Mouse (Mus musculus) embryonic facial prominence, embryonic 11.5 days (tissue): Measurements from ENCODE around the gene Dchs2. TPM values are rescaled to one million over a fixed set of nuclear protein-coding genes. Genes with fewer than 3 reads are reported as not detected.
A peak's percentile ranks its signal among the peaks of the same experiment; 100 is the strongest.
"Not testable (repeated sequence)": the region's sequence is repeated elsewhere in the genome, so short reads cannot be mapped to it uniquely, and the experiment has no call there.

Experiments used
- ATAC-seq: fragments of 200-750 bp; cut with Nextera tagmentation; replicated peaks from 2 replicates; pipeline ENCODE4 v1.8.0; 2017; ENCODE audit warnings: low read depth; ENCODE audit not compliant: insufficient number of reproducible peaks, low FRiP score, low TSS enrichment
- DNase-seq: peaks from one replicate; pipeline ENCODE4 v3.0.0-alpha.2; 2015; ENCODE audit warnings: low spot score
- H3K27ac ChIP-seq: fragments of 300-500 bp; sonication (generic); replicated peaks from 2 replicates; pipeline ENCODE4 v1.5.1; 2014; ENCODE audit warnings: mild to moderate bottlenecking, low read depth, low read length, control low read depth
- H3K27me3 ChIP-seq: fragments of 300-500 bp; sonication (generic); 2 replicates; pipeline ENCODE4 v1.6.1; 2014; ENCODE audit warnings: mild to moderate bottlenecking, low read length, moderate library complexity, mixed read lengths; ENCODE audit not compliant: control insufficient read depth, insufficient read depth
- H3K36me3 ChIP-seq: fragments of 300-500 bp; sonication (generic); replicated peaks from 2 replicates; pipeline ENCODE4 v1.6.1; 2014; ENCODE audit warnings: low read depth, mild to moderate bottlenecking, low read length, moderate library complexity, mixed read lengths; ENCODE audit not compliant: control insufficient read depth, insufficient read depth
- H3K4me1 ChIP-seq: fragments of 300-500 bp; sonication (generic); 2 replicates; pipeline ENCODE4 v1.6.1; 2014; ENCODE audit warnings: low read length, mixed read lengths; ENCODE audit not compliant: control insufficient read depth, insufficient read depth
- H3K4me2 ChIP-seq: fragments of 300-500 bp; sonication (generic); 2 replicates; pipeline ENCODE4 v1.6.1; 2014; ENCODE audit warnings: low read depth, mild to moderate bottlenecking, control low read depth, low read length, moderate library complexity
- H3K4me3 ChIP-seq: fragments of 300-500 bp; sonication (generic); 2 replicates; pipeline ENCODE4 v1.5.1; 2014; ENCODE audit warnings: low read depth, low read length, control low read depth
- H3K9ac ChIP-seq: fragments of 300-500 bp; sonication (generic); replicated peaks from 2 replicates; pipeline ENCODE4 v1.6.1; 2014; ENCODE audit warnings: mild to moderate bottlenecking, control low read depth, low read length
- H3K9me3 ChIP-seq: fragments of 300-500 bp; sonication (generic); replicated peaks from 2 replicates; pipeline ENCODE4 v1.6.1; 2016; ENCODE audit warnings: mild to moderate bottlenecking, low read length, inconsistent platforms, mixed read lengths; ENCODE audit not compliant: control insufficient read depth
- WGBS: fragments of 180-500 bp; shearing (Covaris S2); extraction: QIAGEN DNeasy Blood & Tissue Kit; methylation state at CpG from one replicate; pipeline ENCODE4 v1.1.7; 2014; 5-methylcytosine and 5-hydroxymethylcytosine counted together
- polyA plus RNA-seq: library from polyadenylated mRNA; unstranded; fragments of >200 nt; fragmentation: Nextera tagmentation; extraction: Ambion mirVana; gene quantifications from 2 replicates; pipeline ENCODE4 v1.2.1, GENCODE M21; 2014

Dchs2 gene
- polyA plus RNA-seq, 1 experiment from 2014 or later: 0.11 TPM

GRCm38 (mm10) chr3:83111485-83112261 lies 16.1 kb upstream of the Dchs2 start:
- DNase-seq (no peak), ATAC-seq (no peak)
- Histone ChIP-seq H3K4me3 (no peak overlapping the region), H3K27me3 (no peaks in the 10 kb centered on the region; the same call in 1 of the 2 replicates), H3K4me2 (no peak overlapping the region), H3K27ac (no peak overlapping the region), H3K9ac (no peak overlapping the region), H3K36me3 (no peaks in the 10 kb centered on the region), H3K9me3 (no peaks in the 10 kb centered on the region), H3K4me1 (no peaks in the 10 kb centered on the region)
- 46% methylated on average over 7 of the region's 7 CpGs for WGBS

- 29% methylated on average over 3 of the region's 3 CpGs for WGBS
- no peak overlapping the region for H3K4me3 ChIP-seq
- no peak overlapping the region for H3K4me2 ChIP-seq
- H3K9me3 ChIP-seq: no peaks in the 10 kb centered on the region
- no peaks in the 10 kb centered on the region for H3K4me1 ChIP-seq
- no peak overlapping the region for H3K27ac ChIP-seq
- no peaks in the 10 kb centered on the region for H3K36me3 ChIP-seq
- no peak for ATAC-seq
- no peaks in the 10 kb centered on the region; the same call in 1 of the 2 replicates for H3K27me3 ChIP-seq
- no peak for DNase-seq
- H3K9ac ChIP-seq: no peak overlapping the region
These were observed 14.9 kb upstream of the Dchs2 start for GRCm38 (mm10) chr3:83112869-83113268.

- H3K27ac ChIP-seq: no peak overlapping the region
- WGBS: 60% methylated on average over 1 of the region's 1 CpGs
- no peaks in the 10 kb centered on the region for H3K9me3 ChIP-seq
- H3K4me1 ChIP-seq: no peaks in the 10 kb centered on the region
- H3K27me3 ChIP-seq: no peaks in the 10 kb centered on the region; the same call in 1 of the 2 replicates
- DNase-seq: no peak
- no peak overlapping the region for H3K9ac ChIP-seq
- H3K36me3 ChIP-seq: no peaks in the 10 kb centered on the region
- no peak for ATAC-seq
- no peak overlapping the region for H3K4me3 ChIP-seq
- H3K4me2 ChIP-seq: no peak overlapping the region
These were observed 12.8 kb upstream of the Dchs2 start for GRCm38 (mm10) chr3:83114946-83115345.

GRCm38 (mm10) chr3:83117592-83117991 lies 10.2 kb upstream of the Dchs2 start:
- Histone ChIP-seq H3K9me3 (no peaks in the 10 kb centered on the region), H3K36me3 (no peaks in the 10 kb centered on the region), H3K27ac (no peak overlapping the region), H3K4me2 (no peak overlapping the region), H3K9ac (no peak overlapping the region), H3K4me3 (no peak overlapping the region), H3K27me3 (no peaks in the 10 kb centered on the region; the same call in 1 of the 2 replicates), H3K4me1 (no peaks in the 10 kb centered on the region)
- no peak for DNase-seq
- ATAC-seq: no peak
- 70% methylated on average over 10 of the region's 10 CpGs for WGBS

GRCm38 (mm10) chr3:83123945-83124344 lies 3.8 kb upstream of the Dchs2 start:
- WGBS: 96% methylated on average over 9 of the region's 9 CpGs
- not testable (repeated sequence) for DNase-seq, H3K4me2 ChIP-seq, H3K36me3 ChIP-seq, H3K27ac ChIP-seq, ATAC-seq, H3K4me3 ChIP-seq, H3K4me1 ChIP-seq, H3K9ac ChIP-seq, H3K9me3 ChIP-seq
- peaks cover 29% of the 10 kb centered on the region for H3K27me3 ChIP-seq

- WGBS: 1% methylated on average over 36 of the region's 37 CpGs
- DNase-seq: peak; percentile 38
- peaks cover 47% of the 10 kb centered on the region for H3K27me3 ChIP-seq
- no peak overlapping the region for H3K27ac ChIP-seq
- peak overlapping the region; percentile 34 for H3K9ac ChIP-seq
- H3K9me3 ChIP-seq: no peaks in the 10 kb centered on the region
- no peaks in the 10 kb centered on the region for H3K36me3 ChIP-seq
- ATAC-seq: peak; percentile 66; the same call in 1 of the 2 replicates
- H3K4me3 ChIP-seq: peak overlapping the region; percentile 56
- H3K4me2 ChIP-seq: peak overlapping the region; percentile 94
- H3K4me1 ChIP-seq: peaks cover 13% of the 10 kb centered on the region; the same call in 1 of the 2 replicates
These were observed 541 bp upstream of the Dchs2 start for GRCm38 (mm10) chr3:83127088-83127725.

GRCm38 (mm10) chr3:83128449-83128922 lies 738 bp downstream of the Dchs2 start:
- ATAC-seq: 0 out of 2 replicates have a peak, but pooled peaks have one; percentile 20
- peaks cover 13% of the 10 kb centered on the region; the same call in 1 of the 2 replicates for H3K4me1 ChIP-seq
- peaks cover 47% of the 10 kb centered on the region for H3K27me3 ChIP-seq
- WGBS: 1% methylated on average over 43 of the region's 43 CpGs
- H3K9ac ChIP-seq: no peak overlapping the region
- H3K36me3 ChIP-seq: no peaks in the 10 kb centered on the region
- peak overlapping the region; percentile 56 for H3K4me3 ChIP-seq
- H3K4me2 ChIP-seq: peak overlapping the region; percentile 94
- no peaks in the 10 kb centered on the region for H3K9me3 ChIP-seq
- peak; percentile 38 for DNase-seq
- H3K27ac ChIP-seq: no peak overlapping the region

GRCm38 (mm10) chr3:83129151-83129550 lies 1.4 kb downstream of the Dchs2 start:
- Histone ChIP-seq H3K27ac (no peak overlapping the region), H3K4me1 (peaks cover 13% of the 10 kb centered on the region; the same call in 1 of the 2 replicates), H3K4me2 (peak overlapping the region; percentile 94), H3K9ac (no peak overlapping the region), H3K4me3 (peak overlapping the region; percentile 56), H3K36me3 (no peaks in the 10 kb centered on the region), H3K9me3 (no peaks in the 10 kb centered on the region), H3K27me3 (peaks cover 47% of the 10 kb centered on the region)
- ATAC-seq (no peak), DNase-seq (no peak)
- WGBS: 2% methylated on average over 22 of the region's 22 CpGs
